Mouse (Mus musculus): ENCODE measurements around the gene Adamts2. TPM values are rescaled to one million over a fixed set of nuclear protein-coding genes. Genes with fewer than 3 reads are reported as not detected.

Adamts2 gene
- total RNA-seq, 2 experiments from 2014 or later: 15.1 to 16.4 TPM

DNA sequence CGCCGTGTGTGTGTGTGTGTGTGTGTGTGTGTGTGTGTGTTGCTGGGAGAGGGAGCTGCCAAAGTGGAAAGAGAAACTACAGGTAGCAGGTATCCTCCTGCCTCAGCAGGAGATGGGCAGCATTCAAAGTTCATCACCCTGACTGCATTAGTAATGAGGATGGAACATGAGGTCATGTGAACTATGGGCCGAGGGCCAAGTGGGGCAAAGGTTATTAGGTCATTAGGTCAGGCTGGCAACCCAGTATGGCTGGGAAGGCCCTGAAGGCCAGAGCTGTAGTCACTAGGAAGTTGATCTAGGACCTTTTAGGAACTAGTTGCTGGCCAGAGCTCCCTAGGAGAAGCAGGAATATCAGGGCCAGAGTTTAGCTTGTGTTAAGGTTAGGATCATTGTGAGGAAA, 131.3 kb downstream of the Adamts2 start:
- DNase-seq: no peak

DNA sequence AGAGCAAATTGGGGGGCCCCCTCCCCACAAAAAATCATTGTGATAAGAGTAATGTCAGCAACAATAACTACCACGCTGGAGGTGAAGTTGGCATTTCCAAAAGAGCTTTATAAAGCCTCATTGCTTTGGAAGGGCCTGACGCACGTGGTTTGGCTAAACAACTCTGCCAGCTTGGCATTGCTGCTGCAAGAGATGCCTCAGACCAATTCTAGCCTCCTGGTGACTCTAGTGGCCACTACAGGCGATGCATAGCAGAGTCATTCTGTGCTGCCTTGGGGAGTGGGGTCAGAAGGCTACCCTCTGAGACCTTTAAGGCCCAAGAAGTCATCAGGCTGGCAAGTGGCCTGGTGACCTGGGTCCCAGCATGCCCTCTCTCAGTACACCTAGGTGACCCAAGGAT, 132.2 kb downstream of the Adamts2 start:
- DNase-seq: no peak

DNA sequence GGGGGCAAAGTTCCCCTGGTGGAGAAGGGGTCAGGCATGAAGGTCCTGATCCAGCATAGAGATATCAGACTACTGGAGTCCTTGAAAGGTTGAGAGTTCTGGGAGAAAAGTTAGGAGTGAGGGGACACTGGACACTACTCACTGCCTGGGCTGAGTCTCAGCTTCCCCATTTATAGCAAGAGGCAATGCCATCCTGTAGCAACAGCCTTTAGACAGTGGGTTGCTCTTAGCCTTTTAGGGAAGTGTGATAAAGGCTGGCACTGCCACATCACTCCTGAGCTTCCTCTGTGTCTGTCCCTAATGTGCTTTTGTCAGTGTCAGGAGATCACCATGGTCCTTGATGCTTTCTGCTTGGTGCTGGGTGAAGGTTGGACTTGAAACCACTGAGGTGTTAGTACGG, 134.7 kb downstream of the Adamts2 start:
- no peak for DNase-seq

DNA sequence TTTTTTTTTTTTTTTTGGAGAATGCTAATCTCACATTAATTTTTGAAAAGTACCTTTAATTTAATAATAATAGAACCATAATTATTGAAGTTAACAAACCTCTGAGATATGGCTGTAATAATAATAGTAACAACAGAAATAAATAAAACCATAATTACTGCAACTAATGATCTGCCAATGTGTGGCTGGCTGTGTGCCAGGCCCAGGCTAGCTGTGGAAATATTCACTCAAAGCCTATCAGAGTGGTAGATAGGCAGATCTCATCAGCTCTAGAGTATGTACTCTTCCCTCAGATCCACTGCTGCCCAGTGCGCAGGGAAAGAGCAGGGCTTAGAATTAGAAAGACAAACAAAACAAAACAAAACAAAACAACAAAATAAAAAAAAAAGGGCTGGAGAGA, 136.6 kb downstream of the Adamts2 start:
- DNase-seq: no peak

DNA sequence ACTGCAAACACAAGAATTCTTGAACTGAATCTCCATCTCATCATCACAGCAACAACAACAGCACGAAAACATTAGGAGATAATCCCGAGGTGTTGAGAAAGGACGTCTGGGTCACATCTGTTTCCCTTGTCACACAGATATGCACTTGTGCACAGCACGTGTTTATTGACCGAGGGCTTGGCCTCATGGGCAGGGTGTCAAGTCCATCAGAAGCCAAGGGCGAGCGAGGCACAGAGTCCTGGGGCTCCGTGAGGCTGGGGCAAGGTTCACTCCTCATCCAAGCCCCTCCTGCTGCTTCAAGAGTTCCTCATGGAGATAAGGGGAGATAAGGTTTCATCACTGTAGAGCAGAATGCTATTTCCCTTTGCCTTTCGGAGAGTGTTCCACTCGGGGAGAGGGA, 137.6 kb downstream of the Adamts2 start:
- peak; percentile 37 for DNase-seq

DNA sequence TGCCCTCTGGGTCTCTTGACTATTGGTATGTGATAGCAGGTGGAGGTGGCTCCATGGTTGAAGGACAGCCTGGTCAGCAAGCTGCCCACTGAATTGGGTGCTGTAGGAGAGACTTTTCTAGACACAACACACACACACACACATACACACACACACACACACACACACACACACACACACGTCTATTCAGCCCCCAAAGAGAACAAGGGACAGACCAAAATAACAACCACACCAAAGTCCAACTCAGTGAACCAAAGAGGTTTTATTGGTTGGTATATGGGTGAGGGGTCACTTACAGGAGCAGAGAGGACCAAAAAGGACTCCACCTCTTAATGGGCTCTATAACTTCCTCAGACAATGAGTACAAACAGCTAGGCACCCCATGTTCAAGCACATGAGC, 140.3 kb downstream of the Adamts2 start:
- no peak for DNase-seq

DNA sequence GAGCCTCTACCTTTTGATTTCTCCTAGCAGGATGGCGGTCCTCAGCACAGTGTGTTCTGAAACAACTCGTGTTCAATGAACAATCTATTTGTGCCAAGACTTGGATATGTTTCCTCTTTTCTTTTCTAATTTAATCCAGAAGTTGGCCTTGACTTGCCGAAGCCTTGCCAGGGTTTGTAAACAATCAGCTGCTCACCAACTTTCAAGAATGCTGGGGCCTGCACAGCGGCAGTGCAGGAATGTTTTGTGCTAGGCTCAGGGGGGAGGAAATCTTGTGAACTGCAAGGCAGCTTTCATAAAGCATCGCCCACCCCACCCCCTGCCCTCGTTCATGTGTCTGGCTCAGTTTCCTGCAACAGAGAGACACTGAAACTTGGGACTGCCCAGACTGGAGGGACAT, 143.1 kb downstream of the Adamts2 start:
- peak; percentile 66 for DNase-seq

DNA sequence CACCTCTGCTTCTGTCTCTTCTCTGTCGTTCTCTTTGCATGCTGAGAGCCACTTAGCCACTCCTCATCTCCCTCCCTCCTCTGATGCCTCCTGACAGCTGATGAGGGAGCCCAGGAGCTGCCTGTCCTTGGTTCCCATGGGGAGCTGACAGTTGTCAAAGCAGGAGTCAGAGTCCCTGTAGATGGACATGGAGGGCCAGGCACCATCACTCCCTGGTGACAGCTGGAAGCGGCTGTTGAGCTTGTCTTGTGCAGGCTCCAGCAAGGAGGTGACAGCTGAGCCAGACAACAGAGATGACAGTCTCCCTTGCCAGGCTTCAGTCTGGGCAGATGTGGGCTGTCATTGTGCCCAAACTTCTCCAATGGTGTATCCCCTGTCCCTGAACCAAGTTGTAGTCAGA, 144.6 kb downstream of the Adamts2 start:
- no peak for DNase-seq

DNA sequence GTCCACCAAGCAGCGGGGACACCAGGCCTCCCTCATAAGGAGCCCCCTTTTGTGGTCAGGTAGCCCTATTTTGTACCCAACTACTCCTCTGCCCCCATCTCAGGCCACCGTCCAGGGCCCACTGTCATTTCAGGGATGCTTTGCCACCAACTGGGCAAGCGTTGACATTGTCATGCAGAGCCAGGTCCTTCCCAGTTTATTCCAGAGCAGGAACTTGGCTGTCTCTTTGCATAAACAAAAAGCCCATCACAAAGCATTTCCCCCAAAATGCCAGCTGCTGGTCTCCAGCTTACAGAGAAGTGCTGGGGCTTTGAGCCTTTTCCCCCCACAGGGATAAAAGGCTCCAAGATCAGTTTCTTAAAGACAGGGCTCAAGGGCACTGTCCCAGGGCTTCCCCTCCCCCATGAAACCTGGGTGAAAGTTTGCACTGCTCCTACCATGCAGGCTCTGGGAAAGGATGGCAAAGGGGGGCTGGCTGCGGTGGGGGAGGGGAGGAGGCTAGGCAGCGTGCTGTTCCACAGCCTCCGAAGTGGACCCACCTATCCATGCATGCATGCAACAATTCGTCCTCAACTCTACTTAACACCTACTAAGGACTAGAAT, 149.2 kb downstream of the Adamts2 start:
- DNase-seq: no peak

DNA sequence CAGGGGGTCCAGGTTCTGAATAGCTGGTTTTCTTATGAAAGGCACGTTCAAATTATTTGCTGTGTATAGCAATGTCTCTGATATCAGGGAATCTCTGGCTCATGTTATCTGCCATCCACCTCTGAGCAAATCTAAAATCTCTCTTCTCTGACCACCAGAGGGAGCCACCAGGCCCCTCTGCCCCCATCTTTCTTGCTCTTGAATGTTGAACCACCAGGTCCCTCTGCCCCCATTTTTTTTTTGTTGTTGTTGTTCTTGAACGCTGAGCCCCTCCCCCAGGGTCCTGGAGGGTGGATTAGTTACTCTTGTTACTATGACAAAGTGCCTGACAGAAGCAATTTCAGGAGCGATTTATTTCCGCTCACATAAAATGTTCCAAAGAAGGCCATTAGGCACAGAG, 155.9 kb downstream of the Adamts2 start:
- DNase-seq: no peak

DNA sequence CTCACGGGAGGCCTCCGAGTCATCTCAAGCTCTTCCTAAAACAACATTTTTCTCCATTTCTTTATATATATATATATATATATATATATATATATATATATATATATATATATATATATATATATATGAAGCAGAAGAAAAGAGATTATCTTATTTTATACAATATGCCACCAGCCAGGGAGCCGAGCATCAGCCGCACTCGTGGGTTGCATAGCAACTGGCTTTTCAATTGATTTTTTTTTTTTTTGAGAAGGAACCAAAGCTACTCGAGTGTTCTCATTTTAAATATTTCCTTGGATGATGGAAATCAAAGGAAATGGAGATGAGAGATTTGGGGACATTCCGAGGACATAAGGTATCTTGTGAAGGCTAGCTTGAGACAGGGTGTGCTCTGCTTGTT, 164.6 kb downstream of the Adamts2 start:
- no peak for DNase-seq

DNA sequence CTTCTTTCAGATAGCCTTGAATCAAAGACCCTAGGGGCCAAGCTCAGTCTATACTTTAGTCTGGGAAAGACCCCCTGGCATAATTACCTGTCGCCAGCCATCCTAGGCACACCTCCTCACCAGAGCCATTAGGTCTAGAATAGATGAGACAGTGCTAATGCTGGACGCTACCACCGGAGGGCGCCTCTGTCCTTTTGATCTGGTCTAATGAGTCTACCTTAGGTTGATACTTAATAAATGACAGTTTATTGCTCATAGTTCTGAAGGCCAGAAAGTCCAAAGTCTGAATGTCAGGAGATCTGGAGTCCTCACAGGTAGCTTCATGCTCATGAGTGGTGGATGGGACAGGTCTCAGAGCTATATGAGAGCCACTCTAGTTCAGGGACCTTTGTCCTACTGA, 165.2 kb downstream of the Adamts2 start:
- DNase-seq: no peak

DNA sequence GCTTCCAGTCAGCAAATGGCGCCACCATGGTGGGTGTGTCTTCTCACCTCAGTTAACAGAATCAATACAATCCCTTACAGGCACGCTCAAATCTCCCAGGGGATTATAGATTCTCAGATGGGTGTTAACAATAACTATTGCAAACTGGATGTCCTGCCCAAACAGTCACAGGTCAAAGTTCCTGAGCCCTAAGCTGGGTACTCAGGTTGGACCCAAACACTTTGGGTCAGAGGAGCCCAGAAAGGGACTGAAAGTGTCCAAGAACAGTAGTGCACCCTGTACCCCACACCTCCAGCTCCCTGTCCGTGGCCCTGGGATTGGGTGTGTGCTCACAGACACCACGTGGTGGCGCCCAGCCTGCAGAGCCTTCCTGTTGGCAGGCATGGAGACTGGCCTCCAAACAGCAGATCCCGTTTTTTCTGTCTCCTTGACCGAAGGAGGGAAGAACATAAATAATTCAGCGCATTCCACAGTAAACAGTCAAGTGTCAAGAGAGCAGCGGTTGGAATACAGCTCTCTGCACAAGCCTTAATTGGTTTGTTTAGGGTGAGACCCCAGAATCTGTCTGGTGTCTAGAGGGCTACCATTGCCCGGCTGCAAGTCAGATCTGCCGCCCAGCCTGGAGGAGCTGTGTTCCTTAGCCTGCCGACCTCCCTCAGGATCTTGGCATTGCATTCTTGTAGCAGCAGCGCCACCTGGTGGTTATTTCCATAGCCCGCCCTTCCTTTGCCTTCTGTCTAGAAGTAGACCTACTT, 167.3 kb downstream of the Adamts2 start:
- DNase-seq: peak; percentile 78

DNA sequence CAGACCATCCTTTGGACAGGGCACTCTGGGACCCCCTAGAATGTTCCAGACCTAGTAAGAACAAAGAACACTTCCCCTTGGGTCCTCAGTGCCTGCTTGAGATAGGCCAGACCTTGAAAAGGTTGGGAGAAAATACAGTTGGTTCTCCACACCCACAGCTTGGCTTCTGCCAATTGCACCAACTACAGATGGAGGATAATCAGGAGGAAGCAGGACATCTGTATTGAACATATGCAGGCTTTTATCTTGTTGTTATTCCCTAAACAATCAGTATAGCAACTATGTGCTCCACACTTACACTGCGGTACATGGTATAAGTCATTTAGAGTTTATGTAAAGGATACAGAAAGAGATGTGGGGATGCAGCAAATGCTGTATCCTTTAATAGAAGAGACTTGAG, 169.1 kb downstream of the Adamts2 start:
- no peak for DNase-seq

DNA sequence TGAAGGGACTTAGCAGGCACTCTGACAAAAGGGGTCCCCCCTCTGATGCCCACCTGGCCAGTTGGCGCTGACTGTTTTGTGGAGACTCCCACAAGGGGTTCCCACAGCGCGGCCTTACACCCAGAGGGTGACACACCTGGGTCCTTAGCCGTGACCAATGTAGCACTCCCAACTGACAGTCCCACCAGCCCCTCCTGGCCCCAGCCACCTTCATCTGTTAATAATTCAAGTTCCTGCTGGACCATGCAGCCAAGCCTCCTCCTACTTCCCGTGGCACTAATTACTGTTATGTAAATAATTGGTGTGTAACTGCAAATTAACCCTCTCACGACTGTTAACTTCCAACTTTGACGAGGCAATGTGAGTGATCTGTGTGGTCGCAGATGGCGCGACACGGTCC, 195.8 kb downstream of the Adamts2 start:
- DNase-seq: no peak

DNA sequence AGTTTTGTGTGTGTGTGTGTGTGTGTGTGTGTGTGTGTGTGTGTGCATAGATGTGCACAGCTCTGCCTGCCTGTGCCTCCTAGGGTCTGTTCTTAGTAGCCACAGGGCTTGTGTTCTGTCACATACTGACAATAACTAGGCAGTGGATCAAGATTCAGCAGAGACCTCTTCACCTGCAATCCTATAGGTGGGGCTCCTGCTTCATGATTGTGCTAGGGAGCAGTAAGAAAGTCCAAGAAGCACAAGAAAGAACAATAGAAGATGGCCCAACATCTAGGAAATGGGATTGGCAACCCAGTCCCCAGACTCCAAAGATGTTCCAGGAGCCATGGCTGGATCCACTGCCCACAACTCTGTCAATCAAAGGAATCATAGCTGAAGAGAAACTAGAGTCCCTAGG, 197.0 kb downstream of the Adamts2 start:
- no peak for DNase-seq

DNA sequence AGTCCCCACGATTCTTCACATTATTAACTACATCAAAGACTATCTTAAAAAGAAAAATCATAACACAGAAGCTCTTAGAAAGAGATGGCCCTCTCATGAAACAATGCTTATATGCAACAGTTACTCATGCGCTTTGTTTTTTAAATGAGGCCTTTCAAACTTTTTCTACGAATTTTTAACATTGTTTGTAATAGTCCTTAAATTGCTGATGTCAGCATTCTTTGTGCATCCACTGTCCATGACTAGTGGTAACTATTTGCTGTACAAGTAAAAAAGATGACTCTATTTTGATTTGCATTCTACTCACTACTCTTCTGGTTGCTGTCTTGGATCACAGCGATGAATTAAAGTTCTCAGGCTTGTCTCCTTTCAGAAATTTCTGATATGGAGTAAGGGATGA, 212.3 kb downstream of the Adamts2 start:
- no peak for DNase-seq

DNA sequence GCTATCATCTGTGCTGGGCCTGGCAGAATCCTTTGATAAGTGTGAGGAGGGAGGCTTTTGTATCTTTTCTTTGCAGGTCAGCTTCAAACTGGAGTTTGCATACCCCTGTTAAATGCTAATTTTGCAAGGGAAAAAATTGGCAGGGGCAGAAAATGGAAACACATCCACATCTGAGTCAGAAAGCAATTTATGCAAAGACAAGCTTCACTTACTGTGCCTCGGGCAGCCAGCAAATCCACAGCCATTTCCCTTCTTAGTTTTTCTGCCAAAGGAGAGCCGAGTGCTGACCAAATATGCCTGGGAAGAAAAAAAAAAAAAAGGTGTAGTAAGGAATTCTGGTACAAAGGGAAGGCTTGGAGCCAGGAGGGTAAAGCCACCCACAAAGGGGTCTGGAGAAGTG, 224.3 kb downstream of the Adamts2 start:
- DNase-seq: no peak

DNA sequence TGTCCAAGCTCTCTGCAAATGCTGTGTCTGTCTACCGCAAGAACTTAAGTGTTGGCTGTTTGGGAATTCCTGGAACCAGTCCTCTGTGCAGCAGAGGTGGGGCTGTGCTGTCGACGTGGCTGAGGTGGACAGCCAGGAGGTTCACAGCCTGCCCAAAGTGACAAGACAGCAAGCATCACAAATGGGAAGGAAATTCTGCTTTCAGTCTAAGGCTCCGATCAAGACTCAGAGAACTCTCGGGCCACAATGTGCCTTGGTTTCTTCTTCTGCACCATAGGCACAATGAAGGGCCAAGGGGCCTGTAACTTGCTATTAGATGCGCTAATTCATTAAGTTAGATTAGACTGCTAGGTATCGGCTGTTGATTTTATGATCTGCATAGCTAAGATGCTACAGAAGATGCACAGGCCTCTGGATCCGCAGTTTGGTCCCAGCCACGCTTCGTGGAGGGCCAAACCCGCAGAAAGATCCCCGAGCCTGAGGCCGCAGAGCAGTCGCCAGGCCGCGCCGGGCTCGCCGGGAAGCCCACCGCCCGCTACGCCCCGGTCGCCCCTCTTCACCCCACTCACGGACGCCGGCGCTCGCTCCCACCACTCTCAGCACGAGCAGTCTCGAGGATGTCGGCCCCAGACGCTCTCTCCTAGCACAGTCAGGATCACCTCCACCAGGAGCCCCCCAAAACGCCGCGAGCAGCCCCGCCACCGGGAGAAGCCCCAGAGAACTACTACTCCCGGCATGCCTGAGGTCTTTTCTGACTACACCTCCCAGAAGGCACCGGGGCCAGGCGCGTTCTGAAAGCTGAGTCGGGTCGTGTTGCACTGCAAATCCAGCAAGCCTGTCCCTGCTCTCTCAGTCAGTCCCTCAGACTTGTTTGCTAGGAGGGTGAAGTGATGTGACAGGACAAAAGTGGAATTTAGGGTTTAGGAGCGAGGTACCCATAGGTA, 225.4 kb downstream of the Adamts2 start, which contains the start of gene Zfp354c:
TSS of gene Zfp354c (minus strand) at position 715 of the 944 bp plus-strand sequence.
- peak; percentile 85 for DNase-seq

DNA sequence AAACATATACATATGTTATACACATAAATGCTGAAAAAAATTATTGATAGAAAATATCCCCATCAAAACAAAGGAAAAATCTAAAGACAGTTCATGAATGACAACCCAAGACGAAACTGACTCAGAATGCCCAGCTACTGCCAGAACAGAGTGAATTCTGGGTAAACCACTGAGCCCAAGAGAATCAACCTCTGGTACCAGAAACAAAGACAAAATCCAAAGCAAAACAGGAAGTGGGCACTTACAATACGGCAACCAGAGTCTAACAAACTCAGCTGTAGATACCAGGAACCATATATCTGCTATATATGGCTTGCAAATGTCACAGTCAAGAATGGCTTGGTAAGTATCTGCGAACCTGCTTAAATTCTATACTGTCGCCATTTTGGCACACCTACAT, 233.8 kb downstream of the Adamts2 start:
- no peak for DNase-seq

DNA sequence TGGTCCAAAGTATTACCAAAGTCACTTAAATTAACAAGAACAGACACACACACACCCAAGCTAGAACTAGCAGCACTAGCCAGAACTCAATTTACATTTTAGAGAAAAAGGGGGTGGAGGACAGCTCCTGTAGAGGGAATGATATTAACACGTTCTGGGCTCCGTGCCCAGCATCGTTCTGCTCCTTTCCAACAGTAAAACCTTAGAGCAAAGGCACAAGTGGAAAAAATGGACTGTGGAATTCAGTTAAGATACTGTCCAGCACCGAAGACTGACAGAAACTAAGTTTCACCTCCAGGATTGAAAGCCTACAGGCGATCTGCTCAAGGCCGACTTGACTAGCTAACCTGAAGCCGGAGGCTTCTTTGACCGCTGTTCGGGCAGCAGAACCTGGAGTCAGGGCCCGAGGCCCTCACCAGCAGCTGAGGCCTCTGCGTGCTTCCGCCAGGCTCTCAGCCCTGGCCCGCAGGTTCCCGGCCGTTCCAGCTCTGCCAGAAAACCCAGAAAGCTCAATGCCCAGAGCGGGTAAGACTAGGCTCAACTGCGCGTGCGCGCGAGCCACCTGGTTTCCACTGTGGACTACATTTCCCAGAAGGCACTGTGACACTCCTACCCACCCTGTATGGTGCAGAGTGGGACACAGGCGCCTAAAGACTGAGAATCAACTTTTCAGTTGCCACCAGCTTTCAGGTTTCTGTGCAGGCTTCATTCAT, 239.3 kb downstream of the Adamts2 start, which contains the start of gene Zfp879:
TSS of gene Zfp879 (minus strand) at position 530 of the 713 bp plus-strand sequence.
- peak; percentile 80 for DNase-seq

DNA sequence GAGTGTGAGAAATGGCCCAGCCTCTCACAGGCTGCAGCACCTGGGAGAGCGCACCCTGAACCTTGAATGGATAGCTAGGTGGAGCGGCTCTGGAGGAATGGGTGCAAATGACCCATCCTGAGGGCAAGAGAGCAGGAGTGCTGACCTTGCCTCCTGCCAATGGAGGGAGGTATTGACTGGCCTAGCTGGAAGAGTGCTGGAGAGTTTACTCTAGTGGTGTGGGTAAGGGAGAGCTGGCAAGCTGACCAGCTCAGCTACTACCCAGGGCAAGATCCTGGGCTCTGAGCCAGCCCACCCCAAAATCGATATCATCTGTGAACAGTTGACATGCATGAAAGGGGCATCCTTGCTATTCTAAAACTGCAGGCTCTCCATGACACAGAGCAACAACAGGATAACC, 244.1 kb downstream of the Adamts2 start:
- DNase-seq: no peak

Measured in gastrocnemius, postnatal 25 days (tissue).